Mouse (Mus musculus): ENCODE data around the gene Try5. TPM values are rescaled to one million over a fixed set of nuclear protein-coding genes. Genes with fewer than 3 reads are reported as not detected.
A peak's percentile ranks its signal among the peaks of the same experiment; 100 is the strongest.
"Not testable (repeated sequence)": the region's sequence is repeated elsewhere in the genome, so short reads cannot be mapped to it uniquely, and the experiment has no call there.

The Try5 gene
- polyA plus RNA-seq (2015; fragmentation: Nextera tagmentation; extraction: Ambion mirVana), result 220 and 287 TPM in 2 replicates

DNA sequence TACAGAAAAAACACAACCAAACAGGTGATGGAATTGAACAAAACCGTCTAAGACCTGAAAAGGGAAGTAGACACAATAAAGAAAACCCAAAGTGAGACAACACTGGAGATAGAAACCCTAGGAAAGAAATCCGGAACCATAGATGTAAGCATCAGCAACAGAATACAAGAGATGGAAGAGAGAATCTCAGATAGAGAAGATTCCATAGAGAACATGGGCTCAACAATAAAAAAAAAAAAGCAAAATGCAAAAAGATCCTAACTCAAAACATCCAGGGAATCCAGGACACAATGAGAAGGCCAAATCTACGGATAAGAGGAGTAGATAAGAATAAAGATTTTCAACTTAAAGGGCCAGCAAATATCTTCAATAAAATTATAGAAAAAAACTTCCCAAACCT is at the start of gene Try5:
Try5 (minus strand) TSS at position 101 of the 400 bp plus-strand sequence.
- H3K27me3 ChIP-seq (replicated peaks); H3K9ac ChIP-seq; H3K4me1 ChIP-seq; H3K27ac ChIP-seq; H3K9me3 ChIP-seq; ATAC-seq (ENCODE audit: insufficient read depth, low FRiP score, low read depth); H3K4me3 ChIP-seq (replicated peaks); H3K36me3 ChIP-seq; H3K4me2 ChIP-seq: not testable (repeated sequence)
- WGBS, result 68% methylated on average over 3 of the region's 3 CpGs

DNA sequence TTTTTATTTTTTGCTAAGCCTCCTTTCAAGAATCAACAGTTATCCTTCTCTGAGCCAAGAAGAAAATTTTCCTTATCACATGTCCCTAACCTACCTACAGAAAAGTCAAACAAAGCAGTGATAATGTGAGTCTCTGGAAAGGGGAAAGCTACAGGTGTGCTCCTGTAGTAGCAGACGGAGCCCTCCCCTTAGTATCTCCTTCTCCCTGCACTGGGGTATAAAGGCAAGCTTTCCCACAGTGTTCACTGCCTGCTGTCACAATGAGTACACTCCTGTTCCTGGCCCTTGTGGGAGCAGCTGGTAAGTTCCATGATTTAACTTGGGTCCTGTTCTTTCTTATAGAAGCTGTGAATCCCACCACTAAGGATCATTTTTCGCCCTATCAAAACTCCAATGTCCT is 37.3 kb upstream of the Try5 start, which contains the start of gene Try10:
Try10 (plus strand) TSS at position 174 of the 400 bp plus-strand sequence.
- no peaks in the 10 kb centered on the region for H3K4me1 ChIP-seq
- ATAC-seq (ENCODE audit: insufficient read depth, low FRiP score, low read depth), result peak; percentile 53; the same call in 1 of the 2 replicates
- H3K9me3 ChIP-seq, result no peaks in the 10 kb centered on the region
- no peaks in the 10 kb centered on the region for H3K27me3 ChIP-seq (replicated peaks)
- H3K36me3 ChIP-seq, result no peaks in the 10 kb centered on the region
- no peak within 1 kb of the TSS for H3K4me3 ChIP-seq (replicated peaks)
- H3K4me2 ChIP-seq, result no peak within 1 kb of the TSS
- no peak within 1 kb of the TSS for H3K27ac ChIP-seq
- 71% methylated on average over 2 of the region's 2 CpGs for WGBS
- no peak within 1 kb of the TSS for H3K9ac ChIP-seq

- no peaks in the 10 kb centered on the region for H3K4me1 ChIP-seq
- WGBS, result 51% methylated on average over 1 of the region's 1 CpGs
- no peaks in the 10 kb centered on the region for H3K36me3 ChIP-seq
- no peak within 1 kb of the TSS for H3K4me2 ChIP-seq
- no peak within 1 kb of the TSS for H3K9ac ChIP-seq
- H3K27ac ChIP-seq, result no peak within 1 kb of the TSS
- no peaks in the 10 kb centered on the region for H3K27me3 ChIP-seq (replicated peaks)
- H3K4me3 ChIP-seq (replicated peaks), result no peak within 1 kb of the TSS
- no peaks in the 10 kb centered on the region for H3K9me3 ChIP-seq
- ATAC-seq (ENCODE audit: insufficient read depth, low FRiP score, low read depth), result no peak; the same call in 1 of the 2 replicates
These were observed 14.7 kb downstream of the Try5 start, which contains the start of gene Try4 for GRCm38 (mm10) chr6:41301969-41302368. Try4 (plus strand) TSS chr6:41302269.

DNA sequence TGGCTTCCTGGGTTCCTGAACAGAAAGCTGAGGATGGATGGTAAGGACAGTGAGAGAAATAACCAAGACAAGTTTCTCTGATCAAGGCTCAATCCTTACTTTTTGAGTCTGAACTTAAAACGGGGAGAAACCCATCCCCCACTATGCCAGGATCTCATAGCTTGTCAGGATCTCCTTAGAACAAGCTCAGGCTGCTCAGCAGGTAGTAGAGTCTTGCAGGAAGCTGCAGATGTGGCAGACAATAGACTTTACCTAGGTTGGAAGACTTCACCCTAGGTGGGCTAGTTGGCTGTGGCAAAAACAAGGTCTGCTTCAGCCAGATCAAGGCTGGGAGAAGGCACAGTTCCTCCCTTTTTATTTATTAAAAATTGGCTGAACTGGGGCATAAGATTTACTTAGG is 18.4 kb downstream of the Try5 start:
- Histone ChIP-seq H3K27ac (no peak overlapping the region), H3K9ac (no peak overlapping the region), H3K36me3 (no peaks in the 10 kb centered on the region), H3K4me3 (replicated peaks) (no peak overlapping the region), H3K9me3 (no peaks in the 10 kb centered on the region), H3K27me3 (replicated peaks) (no peaks in the 10 kb centered on the region), H3K4me2 (no peak overlapping the region), H3K4me1 (no peaks in the 10 kb centered on the region)
- 28% methylated on average over 1 of the region's 1 CpGs for WGBS
- no peak for ATAC-seq (ENCODE audit: insufficient read depth, low FRiP score, low read depth)

DNA sequence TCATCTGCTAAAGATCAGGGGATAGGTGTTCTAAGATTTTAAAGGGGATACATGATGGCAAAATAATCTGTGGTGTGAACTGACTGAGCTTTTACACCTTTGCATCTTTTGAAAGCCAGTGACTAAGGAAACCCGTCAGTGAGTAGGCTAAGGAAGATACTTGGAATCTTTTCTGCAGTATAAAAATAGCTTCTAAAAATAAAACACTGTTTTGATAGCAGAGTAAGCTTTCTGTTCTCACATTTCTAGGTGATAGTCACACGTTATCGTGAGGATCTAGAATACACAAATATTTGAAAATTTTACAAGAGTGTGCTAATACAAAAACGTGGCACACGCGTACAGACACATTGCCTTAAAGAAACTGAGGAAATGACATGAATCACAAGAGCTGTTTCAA is 50.5 kb downstream of the Try5 start:
- Histone ChIP-seq H3K4me2 (no peak overlapping the region), H3K27ac (no peak overlapping the region), H3K9me3 (no peaks in the 10 kb centered on the region), H3K9ac (no peak overlapping the region), H3K4me3 (replicated peaks) (no peak overlapping the region), H3K36me3 (no peaks in the 10 kb centered on the region), H3K27me3 (replicated peaks) (no peaks in the 10 kb centered on the region), H3K4me1 (no peaks in the 10 kb centered on the region)
- ATAC-seq (ENCODE audit: insufficient read depth, low FRiP score, low read depth), result no peak
- 80% methylated on average over 6 of the region's 6 CpGs for WGBS

DNA sequence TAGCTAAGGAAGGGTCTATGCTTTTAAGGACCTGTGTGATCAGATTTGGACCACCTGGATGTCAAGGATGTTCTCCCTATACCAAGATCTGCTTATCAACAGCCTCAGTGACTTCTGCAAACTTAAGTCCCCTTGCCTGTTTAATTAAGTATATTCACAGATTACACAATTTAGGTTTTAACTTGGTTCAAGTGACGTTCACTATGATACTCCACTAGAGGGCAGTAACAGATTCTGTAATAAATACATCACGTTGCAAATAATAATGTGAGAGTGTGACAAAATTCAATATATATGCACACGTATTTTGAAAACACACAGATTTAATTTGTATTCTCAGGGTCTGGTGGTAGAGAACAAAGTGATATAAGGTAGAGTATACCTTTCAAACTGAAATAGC is 53.8 kb downstream of the Try5 start:
- no peak for ATAC-seq (ENCODE audit: insufficient read depth, low FRiP score, low read depth)
- H3K27me3 ChIP-seq (replicated peaks), result no peaks in the 10 kb centered on the region
- 41% methylated on average over 3 of the region's 3 CpGs for WGBS
- H3K4me2 ChIP-seq, result no peak overlapping the region
- H3K4me3 ChIP-seq (replicated peaks), result no peak overlapping the region
- no peak overlapping the region for H3K27ac ChIP-seq
- H3K9me3 ChIP-seq, result no peaks in the 10 kb centered on the region
- H3K36me3 ChIP-seq, result no peaks in the 10 kb centered on the region
- no peak overlapping the region for H3K9ac ChIP-seq
- H3K4me1 ChIP-seq, result no peaks in the 10 kb centered on the region

Other genes with a start within 250 kb of the Try5 start
- gene Try4, start 14.6 kb downstream of the Try5 start, polyA plus RNA-seq (2015; fragmentation: Nextera tagmentation; extraction: Ambion mirVana), result 23.1 and 29.2 TPM in 2 replicates
- 272 and 357 TPM in 2 replicates for gene Try10, start 37.3 kb upstream of the Try5 start, polyA plus RNA-seq (2015; fragmentation: Nextera tagmentation; extraction: Ambion mirVana)
- gene Prss3, start 60.8 kb upstream of the Try5 start, polyA plus RNA-seq (2015; fragmentation: Nextera tagmentation; extraction: Ambion mirVana), result 110 and 114 TPM in 2 replicates
- gene Gm5771, start 75.5 kb upstream of the Try5 start, polyA plus RNA-seq (2015; fragmentation: Nextera tagmentation; extraction: Ambion mirVana), result 86.0 and 95.7 TPM in 2 replicates
- gene Gm10334, start 129.3 kb upstream of the Try5 start, polyA plus RNA-seq (2015; fragmentation: Nextera tagmentation; extraction: Ambion mirVana), result 89.9 and 105 TPM in 2 replicates
- 367 and 403 TPM in 2 replicates for gene Prss1, start 142.1 kb upstream of the Try5 start, polyA plus RNA-seq (2015; fragmentation: Nextera tagmentation; extraction: Ambion mirVana)
- 141 and 187 TPM in 2 replicates for gene Prss2, start 204.9 kb upstream of the Try5 start, polyA plus RNA-seq (2015; fragmentation: Nextera tagmentation; extraction: Ambion mirVana)